Mouse (Mus musculus) lung, adult 2 months (tissue): ENCODE measurements around the gene Mast4.

Experiments
- CTCF ChIP-seq: fragments of 200-500 bp; IDR thresholded peaks from 2 replicates; pipeline ENCODE4 v1.5.1; 2011; ENCODE audit warnings: mild to moderate bottlenecking, low read length, control low read depth; ENCODE audit not compliant: insufficient read depth
- POLR2A ChIP-seq: fragments of 200-500 bp; IDR thresholded peaks from 2 replicates; pipeline ENCODE4 v1.6.1; 2011; ENCODE audit warnings: low read depth, mild to moderate bottlenecking, control low read depth, low read length, borderline replicate concordance; ENCODE audit errors: extremely low read depth

DNA sequence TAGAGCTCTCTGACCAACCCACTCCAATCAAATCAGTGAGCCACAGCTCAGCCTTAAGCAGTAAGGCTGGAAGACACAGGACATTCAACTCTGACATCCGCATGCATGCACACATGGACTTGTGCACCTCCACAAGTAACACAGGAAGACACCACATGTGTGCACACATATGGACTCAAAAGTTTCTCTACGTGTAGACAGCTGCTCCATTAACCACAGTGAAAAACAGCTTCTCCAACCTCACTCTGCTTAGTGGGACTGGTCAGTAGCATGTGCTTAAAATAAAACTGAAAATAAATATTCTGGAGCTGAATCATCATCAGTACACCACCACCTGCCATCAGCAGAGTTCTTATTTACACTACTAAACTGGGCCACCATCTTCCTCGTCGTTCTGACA lies 43.2 kb downstream of the Mast4 start:
- TF ChIP-seq CTCF, result no peak
- no peak for TF ChIP-seq POLR2A
